Mouse (Mus musculus) C2C12 (cell line): Measurements from ENCODE around the gene Sobp.

Source experiments
- CEBPB ChIP-seq: IDR thresholded peaks from one replicate; pipeline ENCODE4 v1.6.1; 2011; ENCODE audit warnings: low read depth, mild to moderate bottlenecking, control low read depth, moderate library complexity
- CTCF ChIP-seq: IDR thresholded peaks from one replicate; pipeline ENCODE4 v1.5.1; 2011; ENCODE audit not compliant: control insufficient read depth, insufficient read depth, insufficient read length
- MAX ChIP-seq: IDR thresholded peaks from one replicate; pipeline ENCODE4 v1.6.1; 2011; ENCODE audit warnings: mild to moderate bottlenecking, control low read depth
- MYOD1 ChIP-seq: IDR thresholded peaks from one replicate; pipeline ENCODE4 v1.6.1; 2011; ENCODE audit warnings: low read depth; ENCODE audit not compliant: control insufficient read depth, insufficient read length

GRCm38 (mm10) chr10:43065331-43065730 lies 109.0 kb downstream of the Sobp start:
- no peak for TF ChIP-seq CTCF
- TF ChIP-seq MYOD1 = no peak
- TF ChIP-seq MAX = no peak
- TF ChIP-seq CEBPB = no peak
